Mouse (Mus musculus): Measurements from ENCODE around the gene Eml4. TPM values are rescaled to one million over a fixed set of nuclear protein-coding genes. Genes with fewer than 3 reads are reported as not detected.

The Eml4 gene
- total RNA-seq (2014; fragmentation: Nextera tagmentation) (30.2 and 37.8 TPM in 2 replicates), total RNA-seq (2017) (22.4 and 26.4 TPM in 2 replicates), polyA plus RNA-seq (2012) (3.3 and 3.7 TPM in 2 replicates)

DNA sequence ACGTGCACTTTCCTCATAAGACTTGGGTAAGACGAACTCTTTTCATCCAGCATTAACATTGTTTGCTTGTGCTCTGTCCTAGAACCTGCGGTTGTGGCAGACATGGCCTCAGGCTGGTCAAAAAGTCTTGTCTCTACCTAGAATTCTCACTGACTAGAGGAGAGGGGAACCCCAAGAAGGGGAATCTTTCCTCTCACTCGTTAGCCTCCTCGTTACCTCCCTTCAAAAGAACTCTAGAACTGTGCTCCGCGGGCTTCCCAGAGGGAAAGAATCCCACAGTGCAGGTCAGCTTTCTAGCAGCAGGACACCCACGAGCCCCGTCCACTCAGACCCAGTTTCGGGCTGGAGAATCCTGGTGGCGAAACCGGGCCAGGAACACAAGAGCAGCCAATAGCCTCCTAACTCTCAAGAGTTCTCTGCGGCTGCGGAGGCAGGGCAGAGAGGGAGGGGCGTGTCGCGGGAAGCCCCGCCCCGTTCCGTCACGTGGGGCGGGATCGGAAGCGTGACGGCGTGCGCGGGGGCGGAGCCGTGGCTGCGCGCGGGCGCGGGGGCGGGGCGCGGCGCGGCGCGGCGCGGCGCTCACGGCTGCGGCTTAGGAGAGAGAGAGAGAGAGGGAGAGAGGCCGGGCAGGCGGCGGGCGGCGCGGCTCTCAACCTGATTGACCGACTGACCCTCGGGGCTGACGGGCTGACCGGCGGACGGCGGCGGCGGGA is at the start of gene Eml4:
Gene Eml4 (plus strand): TSS at position 553 of the 713 bp plus-strand sequence.
- DNase-seq (ENCODE audit: low spot score) = peak; percentile 70
- ATAC-seq (ENCODE audit: extremely low read depth, insufficient number of reproducible peaks, low FRiP score, poor library complexity, severe bottlenecking) = peak; percentile 61
- H3K4me3 ChIP-seq (ENCODE audit: low read depth, low read length) = peak within 1 kb of the TSS; percentile 86

DNA sequence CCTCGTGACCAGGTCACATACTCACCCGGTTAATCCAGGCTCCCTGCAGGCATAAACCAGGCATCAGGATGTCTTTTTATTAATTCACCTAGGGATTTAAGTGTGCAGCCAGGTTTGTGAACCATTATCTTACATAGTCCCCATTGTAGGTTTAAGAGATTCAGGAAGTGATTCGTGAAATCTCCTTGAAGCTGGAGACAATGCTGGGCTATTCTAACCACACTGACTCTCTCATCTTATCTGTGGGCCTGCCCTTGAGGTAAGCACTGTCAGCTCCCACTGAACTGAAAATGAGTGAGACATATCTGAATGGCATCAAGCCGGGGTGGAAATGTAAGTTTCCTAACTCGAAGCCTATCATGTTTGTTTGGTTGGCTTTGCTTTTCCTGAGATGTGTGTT is 49.3 kb upstream of the Eml4 start:
- H3K36me3 ChIP-seq (replicated peaks) = no peaks in the 10 kb centered on the region
- H3K9me3 ChIP-seq (replicated peaks) = no peaks in the 10 kb centered on the region
- TF ChIP-seq CTCF (IDR thresholded peaks at IDR 0.05; ENCODE audit: low read depth, low read length) = no peak
- no peak for TF ChIP-seq GATA2 (IDR thresholded peaks at IDR 0.05; ENCODE audit: borderline replicate concordance, low read depth, low read length)
- TF ChIP-seq POLR2AphosphoS5 (IDR thresholded peaks at IDR 0.05; ENCODE audit: insufficient replicate concordance, low read depth, low read length) = no peak
- TF ChIP-seq GATA1 (IDR thresholded peaks at IDR 0.05; ENCODE audit: borderline replicate concordance, low read length) = no peak
- H3K4me3 ChIP-seq (ENCODE audit: low read depth, low read length) = no peak overlapping the region
- H3K4me1 ChIP-seq (ENCODE audit: insufficient read depth, low read depth, low read length) = no peaks in the 10 kb centered on the region
- no peaks in the 10 kb centered on the region; the same call in 1 of the 2 replicates for H3K27me3 ChIP-seq (ENCODE audit: insufficient read depth, low read length)
- DNase-seq (ENCODE audit: low spot score) (no peak), ATAC-seq (ENCODE audit: extremely low read depth, insufficient number of reproducible peaks, low FRiP score, poor library complexity, severe bottlenecking) (no peak)

More for the DNA sequence above, at the start of gene Eml4:
- H3K9me3 ChIP-seq (replicated peaks) = no peaks in the 10 kb centered on the region
- TF ChIP-seq CTCF (IDR thresholded peaks at IDR 0.05; ENCODE audit: low read depth, low read length) = no peak
- TF ChIP-seq TAL1 (conservative IDR thresholded peaks at IDR 0.05; ENCODE audit: low read depth, low read length) = no peak
- TF ChIP-seq POLR2AphosphoS5 (IDR thresholded peaks at IDR 0.05; ENCODE audit: insufficient replicate concordance, low read depth, low read length) = no peak
- no peak for TF ChIP-seq GATA2 (IDR thresholded peaks at IDR 0.05; ENCODE audit: borderline replicate concordance, low read depth, low read length)
- no peak for TF ChIP-seq GATA1 (IDR thresholded peaks at IDR 0.05; ENCODE audit: borderline replicate concordance, low read length)
- no peaks in the 10 kb centered on the region for H3K36me3 ChIP-seq (replicated peaks)
- peaks cover 2% of the 10 kb centered on the region; the same call in 1 of the 2 replicates for H3K27me3 ChIP-seq (ENCODE audit: insufficient read depth, low read length)
- H3K4me1 ChIP-seq (ENCODE audit: insufficient read depth, low read depth, low read length) = peaks cover 43% of the 10 kb centered on the region

DNA sequence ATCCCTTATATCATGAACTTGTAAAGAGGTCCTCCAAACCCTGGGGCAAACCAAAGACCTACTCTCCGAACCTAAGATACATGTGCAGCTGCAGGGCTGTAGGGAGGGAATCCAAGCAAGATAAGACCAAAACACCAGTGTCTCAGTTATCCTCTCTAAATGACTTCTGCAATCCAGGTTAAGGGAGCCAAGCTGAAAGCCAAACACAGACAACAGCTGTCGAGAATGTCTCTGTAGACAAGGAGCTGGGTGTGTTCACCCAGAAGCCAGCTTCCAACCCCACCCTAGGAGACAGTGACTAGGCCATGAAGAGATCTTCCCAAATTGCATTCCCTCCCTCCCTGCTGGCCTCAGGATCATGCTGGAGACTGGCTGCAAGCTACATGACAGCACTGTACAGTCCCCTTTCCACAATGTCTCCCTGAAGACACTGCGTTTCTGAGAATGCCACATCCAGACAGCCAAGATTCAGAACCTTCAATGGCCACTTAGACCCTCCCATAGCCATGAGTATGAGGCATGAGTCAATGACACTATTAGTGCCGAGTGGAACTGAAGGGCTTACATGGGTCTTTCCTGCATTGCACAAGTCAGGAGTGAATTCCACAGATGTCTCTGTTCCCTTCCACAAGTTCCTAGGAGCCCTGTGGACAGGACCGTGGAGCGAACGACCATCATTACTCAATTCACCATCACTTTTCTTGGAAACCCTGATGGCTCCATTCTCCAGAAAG is 46.5 kb upstream of the Eml4 start:
- no peaks in the 10 kb centered on the region for H3K4me1 ChIP-seq (ENCODE audit: insufficient read depth, low read depth, low read length)
- DNase-seq (ENCODE audit: low spot score) = no peak
- no peak overlapping the region for H3K4me3 ChIP-seq (ENCODE audit: low read depth, low read length)
- H3K36me3 ChIP-seq (replicated peaks) = no peaks in the 10 kb centered on the region
- ATAC-seq (ENCODE audit: extremely low read depth, insufficient number of reproducible peaks, low FRiP score, poor library complexity, severe bottlenecking) = no peak
- no peaks in the 10 kb centered on the region for H3K9me3 ChIP-seq (replicated peaks)
- no peaks in the 10 kb centered on the region; the same call in 1 of the 2 replicates for H3K27me3 ChIP-seq (ENCODE audit: insufficient read depth, low read length)
- TF ChIP-seq GATA1 (IDR thresholded peaks at IDR 0.05; ENCODE audit: borderline replicate concordance, low read length) = no peak
- TF ChIP-seq CTCF (IDR thresholded peaks at IDR 0.05; ENCODE audit: low read depth, low read length) = no peak
- no peak for TF ChIP-seq GATA2 (IDR thresholded peaks at IDR 0.05; ENCODE audit: borderline replicate concordance, low read depth, low read length)
- no peak for TF ChIP-seq TAL1 (conservative IDR thresholded peaks at IDR 0.05; ENCODE audit: low read depth, low read length)
- TF ChIP-seq POLR2AphosphoS5 (IDR thresholded peaks at IDR 0.05; ENCODE audit: insufficient replicate concordance, low read depth, low read length) = no peak

DNA sequence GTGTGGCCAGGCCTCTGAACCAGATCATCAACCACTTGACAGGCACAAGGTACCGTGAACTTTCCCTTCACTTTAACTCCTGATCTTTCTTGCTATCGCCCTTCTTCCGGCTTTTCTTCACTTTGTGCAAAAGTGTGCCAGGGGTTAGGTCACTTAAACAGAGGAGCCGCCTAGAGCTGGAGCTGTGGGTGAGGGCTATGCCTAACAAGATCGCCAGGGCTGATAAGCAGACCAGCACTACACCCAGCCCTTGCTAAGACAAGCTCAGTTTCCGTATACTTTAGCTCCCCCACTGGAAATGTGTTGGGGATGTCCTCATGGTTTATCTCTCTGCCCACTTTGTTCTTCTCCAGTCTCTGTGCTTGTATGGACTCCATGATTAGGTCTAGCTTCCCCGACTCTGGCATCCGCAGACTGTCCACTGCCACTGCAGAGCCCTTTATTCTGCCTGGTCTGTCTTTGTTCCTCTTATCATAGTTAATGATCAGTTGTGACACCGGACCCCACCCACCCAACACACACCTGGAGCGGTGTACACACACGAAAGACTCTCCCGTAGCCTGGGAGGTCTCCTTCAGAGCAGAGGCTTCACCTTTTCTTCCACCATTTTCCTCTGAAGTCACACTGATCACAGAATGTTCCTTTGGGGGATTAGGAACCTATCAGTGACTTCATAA is 43.6 kb upstream of the Eml4 start:
- ATAC-seq (ENCODE audit: extremely low read depth, insufficient number of reproducible peaks, low FRiP score, poor library complexity, severe bottlenecking) (no peak), DNase-seq (ENCODE audit: low spot score) (no peak)
- no peaks in the 10 kb centered on the region for H3K4me1 ChIP-seq (ENCODE audit: insufficient read depth, low read depth, low read length)

DNA sequence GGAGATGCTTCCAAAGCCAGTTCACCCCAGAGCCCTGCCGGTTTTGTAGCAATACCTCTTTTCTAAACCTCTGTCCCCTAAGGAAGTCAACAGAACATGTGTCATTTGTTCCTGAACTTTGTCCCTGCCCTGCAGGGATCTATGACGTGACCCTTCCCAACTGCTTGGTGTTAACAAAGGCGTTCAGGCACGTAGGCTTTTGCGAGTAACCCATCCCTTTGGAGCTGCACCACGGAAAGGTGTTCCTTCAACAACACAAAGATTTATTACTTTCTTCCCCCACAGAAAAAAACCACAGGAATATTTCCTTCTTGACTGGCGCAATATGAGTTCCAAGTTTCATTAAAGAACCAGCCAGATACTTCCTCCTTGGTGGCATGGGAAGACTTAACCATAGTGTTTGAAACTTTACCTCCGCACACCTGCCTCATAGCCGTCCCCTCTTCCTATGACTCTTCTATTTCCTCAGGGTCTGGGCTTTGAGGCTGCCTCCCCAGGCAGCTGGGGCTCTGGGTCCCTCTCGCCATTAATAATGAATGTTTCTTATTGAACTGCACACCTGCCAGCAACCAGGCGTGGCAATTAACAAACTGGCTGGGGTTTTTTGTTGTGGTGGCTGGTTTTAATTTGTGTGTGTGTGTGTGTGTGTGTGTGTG is 43.0 kb upstream of the Eml4 start:
- H3K27me3 ChIP-seq (ENCODE audit: insufficient read depth, low read length) = peaks cover 10% of the 10 kb centered on the region
- no peak overlapping the region for H3K4me3 ChIP-seq (ENCODE audit: low read depth, low read length)
- H3K4me1 ChIP-seq (ENCODE audit: insufficient read depth, low read depth, low read length) = no peaks in the 10 kb centered on the region
- TF ChIP-seq TAL1 (conservative IDR thresholded peaks at IDR 0.05; ENCODE audit: low read depth, low read length) = no peak
- no peak for TF ChIP-seq GATA1 (IDR thresholded peaks at IDR 0.05; ENCODE audit: borderline replicate concordance, low read length)
- TF ChIP-seq CTCF (IDR thresholded peaks at IDR 0.05; ENCODE audit: low read depth, low read length) = no peak
- TF ChIP-seq GATA2 (IDR thresholded peaks at IDR 0.05; ENCODE audit: borderline replicate concordance, low read depth, low read length) = no peak
- H3K9me3 ChIP-seq (replicated peaks) = no peaks in the 10 kb centered on the region
- ATAC-seq (ENCODE audit: extremely low read depth, insufficient number of reproducible peaks, low FRiP score, poor library complexity, severe bottlenecking) (no peak), DNase-seq (ENCODE audit: low spot score) (no peak)
- H3K36me3 ChIP-seq (replicated peaks) = no peaks in the 10 kb centered on the region

More for the DNA sequence above, 43.6 kb upstream of the Eml4 start:
- Histone ChIP-seq H3K4me3 (ENCODE audit: low read depth, low read length) (no peak overlapping the region), H3K36me3 (replicated peaks) (no peaks in the 10 kb centered on the region), H3K27me3 (ENCODE audit: insufficient read depth, low read length) (peaks cover 3% of the 10 kb centered on the region), H3K9me3 (replicated peaks) (no peaks in the 10 kb centered on the region)
- no peak for TF ChIP-seq TAL1 (conservative IDR thresholded peaks at IDR 0.05; ENCODE audit: low read depth, low read length)
- no peak for TF ChIP-seq GATA2 (IDR thresholded peaks at IDR 0.05; ENCODE audit: borderline replicate concordance, low read depth, low read length)
- TF ChIP-seq POLR2AphosphoS5 (IDR thresholded peaks at IDR 0.05; ENCODE audit: insufficient replicate concordance, low read depth, low read length) = no peak
- TF ChIP-seq CTCF (IDR thresholded peaks at IDR 0.05; ENCODE audit: low read depth, low read length) = no peak
- TF ChIP-seq GATA1 (IDR thresholded peaks at IDR 0.05; ENCODE audit: borderline replicate concordance, low read length) = no peak

All from G1E (cell line).